Mouse (Mus musculus) heart, adult 8-10 months (tissue): Measurements from ENCODE around the gene Zfp40. TPM values are rescaled to one million over a fixed set of nuclear protein-coding genes. Genes with fewer than 3 reads are reported as not detected.
"Not testable (repeated sequence)": the region's sequence is repeated elsewhere in the genome, so short reads cannot be mapped to it uniquely, and the experiment has no call there.

Experiments
- DNase-seq: peaks from one replicate; pipeline ENCODE4 v3.0.0; 2022; ENCODE audit warnings: low spot score
- total RNA-seq, 4 experiments: library from RNA; stranded (reverse); gene quantifications; 2 replicates each; pipeline ENCODE4 v1.2.4; 2022

The Zfp40 gene
- 1 to 10 TPM; 3.3 to 5.6 (median 4.6) TPM for total RNA-seq

DNA sequence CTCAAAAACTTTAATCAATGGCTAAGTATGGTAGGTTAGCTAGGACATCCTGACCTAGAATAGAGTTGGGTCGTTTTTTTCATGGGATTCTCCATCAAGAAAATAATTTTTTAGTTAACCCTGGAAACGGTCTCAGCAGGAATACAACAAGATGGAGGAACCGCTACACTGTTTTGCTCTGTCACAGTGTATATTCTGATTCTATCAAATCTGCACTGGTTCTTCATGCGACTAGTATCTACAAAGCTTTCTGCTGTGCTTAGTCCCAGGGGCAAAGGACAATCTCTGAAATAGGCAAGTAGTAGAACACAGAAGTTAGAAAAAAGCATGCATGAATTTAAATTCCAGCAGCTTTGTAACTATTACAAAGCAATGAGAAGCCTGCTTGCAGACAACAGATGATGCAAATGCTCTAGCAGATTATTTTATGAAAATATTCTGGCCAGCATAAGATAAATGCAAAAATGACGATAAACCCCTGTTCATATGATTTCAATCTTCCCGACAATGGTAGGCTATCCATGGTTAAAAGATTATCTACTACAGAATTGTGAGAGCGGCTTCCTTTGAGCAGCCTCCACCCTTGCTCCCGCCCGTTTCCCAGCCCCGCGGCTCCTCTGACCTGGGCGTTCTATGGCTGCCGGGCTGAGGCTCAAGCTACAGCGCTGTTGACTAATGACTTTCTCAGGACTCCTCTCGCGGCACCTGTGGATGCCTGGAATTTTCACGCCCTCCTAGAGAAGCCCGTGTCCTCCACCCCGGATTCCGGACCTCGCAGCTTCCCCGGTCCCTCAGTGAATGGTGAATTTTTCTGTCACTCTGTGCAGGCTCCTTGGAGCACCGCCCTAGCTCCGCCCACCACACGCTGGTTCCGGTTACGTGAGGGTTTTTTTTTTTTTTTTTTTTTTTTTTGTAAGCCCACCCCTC lies at the start of gene Zfp40:
Gene Zfp40, minus strand, starts transcription at position 800 of the 927 bp plus-strand sequence.
- DNase-seq = peak; percentile 93

GRCm38 (mm10) chr17:23218320-23218719 lies 25.3 kb upstream of the Zfp40 start:
- no peak for DNase-seq

- DNase-seq = not testable (repeated sequence)
Measured at GRCm38 (mm10) chr17:23199856-23200255, 6.8 kb upstream of the Zfp40 start.

DNA sequence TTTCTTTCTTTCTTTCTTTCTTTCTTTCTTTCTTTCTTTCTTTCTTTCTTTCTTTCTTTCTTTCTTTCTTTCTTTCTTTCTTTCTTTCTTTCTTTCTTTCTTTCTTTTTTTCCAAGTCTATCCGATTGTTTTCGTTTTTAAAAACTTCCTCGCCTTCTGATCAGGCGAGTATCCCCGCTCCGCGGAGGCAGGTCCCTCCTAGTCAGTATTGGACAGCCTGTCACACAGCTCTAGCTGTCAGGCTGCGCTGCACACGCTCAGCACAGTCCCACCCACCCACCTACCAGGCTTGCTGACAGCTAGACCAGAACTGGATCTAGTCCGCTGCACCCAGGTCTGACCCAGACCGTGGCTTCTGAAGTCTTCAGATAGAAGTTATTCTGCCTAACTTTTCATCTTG lies 389 bp upstream of the Zfp40 start:
- DNase-seq = peak; percentile 35

GRCm38 (mm10) chr17:23187680-23188079 lies 5.4 kb downstream of the Zfp40 start:
- peak; percentile 21 for DNase-seq

Other genes starting within 250 kb of the Zfp40 start
- gene Vmn2r-ps130, start 132.1 kb downstream of the Zfp40 start, total RNA-seq = not detected
- gene Vmn2r114, start 119.3 kb upstream of the Zfp40 start, total RNA-seq = not detected
- not detected for gene Vmn2r115, start 150.5 kb upstream of the Zfp40 start, total RNA-seq
- gene Vmn2r116, start 191.4 kb upstream of the Zfp40 start, total RNA-seq = not detected